Mouse (Mus musculus) C2C12 (cell line): ENCODE data around the gene Il1rapl1. TPM values are rescaled to one million over a fixed set of nuclear protein-coding genes. Genes with fewer than 3 reads are reported as not detected.

Experiments
- H3K27me3 ChIP-seq: one replicate; pipeline ENCODE4 v1.6.1; 2011; ENCODE audit not compliant: control insufficient read depth, insufficient read depth, insufficient read length
- H3K36me3 ChIP-seq: one replicate; pipeline ENCODE4 v1.6.1; 2011; ENCODE audit not compliant: control insufficient read depth, insufficient read depth
- H3K4me3 ChIP-seq: one replicate; pipeline ENCODE4 v1.5.1; 2011; ENCODE audit warnings: mild to moderate bottlenecking, control low read depth; ENCODE audit not compliant: poor library complexity, insufficient read depth, severe bottlenecking
- H3K79me2 ChIP-seq: one replicate; pipeline ENCODE4 v1.6.1; 2011; ENCODE audit not compliant: control insufficient read depth, insufficient read depth
- H3K79me3 ChIP-seq: one replicate; pipeline ENCODE4 v1.6.1; 2011; ENCODE audit warnings: low read depth, control low read depth
- H3ac ChIP-seq: one replicate; pipeline ENCODE3; 2011; ENCODE audit warnings: low read depth; ENCODE audit not compliant: control insufficient read depth, insufficient read length
- CEBPB ChIP-seq: IDR thresholded peaks from one replicate; pipeline ENCODE4 v1.6.1; 2011; ENCODE audit warnings: low read depth, mild to moderate bottlenecking, control low read depth, moderate library complexity
- CTCF ChIP-seq: IDR thresholded peaks from one replicate; pipeline ENCODE4 v1.5.1; 2011; ENCODE audit not compliant: control insufficient read depth, insufficient read depth, insufficient read length
- FOSL1 ChIP-seq: IDR thresholded peaks from one replicate; pipeline ENCODE4 v1.8.0; 2011; ENCODE audit warnings: mild to moderate bottlenecking, low read length; ENCODE audit not compliant: poor library complexity, insufficient read depth, severe bottlenecking
- MAX ChIP-seq: IDR thresholded peaks from one replicate; pipeline ENCODE4 v1.6.1; 2011; ENCODE audit warnings: mild to moderate bottlenecking, control low read depth
- MYOD1 ChIP-seq: IDR thresholded peaks from one replicate; pipeline ENCODE4 v1.6.1; 2011; ENCODE audit warnings: low read depth; ENCODE audit not compliant: control insufficient read depth, insufficient read length
- MYOG ChIP-seq: IDR thresholded peaks from one replicate; pipeline ENCODE4 v1.6.1; 2011; ENCODE audit not compliant: control insufficient read depth, insufficient read length; ENCODE audit errors: extremely low read depth
- USF1 ChIP-seq: IDR thresholded peaks from one replicate; pipeline ENCODE4 v1.6.1; 2011; ENCODE audit warnings: low read depth, mild to moderate bottlenecking, control low read depth, moderate library complexity
- polyA plus RNA-seq: library from polyadenylated mRNA; unstranded; fragments of >200 nt; fragmentation: generic; extraction: Trizol; gene quantifications from one replicate; pipeline ENCODE4 v1.2.1, GENCODE M21; 2012; ENCODE audit warnings: missing spikeins

The Il1rapl1 gene
- polyA plus RNA-seq, 1 experiment, result not detected

- H3K27me3 ChIP-seq, result no peaks in the 10 kb centered on the region
- no peaks in the 10 kb centered on the region for H3K79me3 ChIP-seq
- no peak for TF ChIP-seq CTCF
- no peak for TF ChIP-seq MYOD1
- no peak for TF ChIP-seq MAX
- TF ChIP-seq FOSL1, result no peak
- no peak for TF ChIP-seq USF1
- TF ChIP-seq MYOG, result no peak
- TF ChIP-seq CEBPB, result no peak
- no peak overlapping the region for H3ac ChIP-seq
- no peak overlapping the region for H3K4me3 ChIP-seq
- no peaks in the 10 kb centered on the region for H3K36me3 ChIP-seq
- no peaks in the 10 kb centered on the region for H3K79me2 ChIP-seq
These were observed 1113.1 kb downstream of the Il1rapl1 start for GRCm38 (mm10) chrX:87002296-87002695.

DNA sequence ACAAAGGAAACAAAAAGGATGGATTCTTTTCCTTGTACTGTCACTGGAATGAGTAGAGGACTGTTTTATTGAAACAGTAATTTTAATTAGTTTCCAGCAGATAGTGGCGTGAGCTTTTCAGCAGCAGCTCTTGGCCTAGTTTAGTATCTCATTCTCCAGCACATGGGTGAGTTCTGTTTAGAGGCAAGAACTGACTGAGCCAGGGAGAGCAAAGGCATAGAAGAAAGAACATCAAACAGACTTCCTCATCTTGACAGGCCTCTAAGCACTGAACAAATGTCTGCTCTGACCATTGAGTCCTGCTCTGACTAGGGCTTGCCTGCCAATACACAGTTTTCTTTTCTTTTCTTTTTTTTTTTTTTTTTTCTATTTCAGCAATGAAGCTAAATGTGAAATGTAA lies 1160.3 kb downstream of the Il1rapl1 start:
- Histone ChIP-seq H3K4me3 (no peak overlapping the region), H3K79me3 (no peaks in the 10 kb centered on the region), H3K27me3 (no peaks in the 10 kb centered on the region), H3ac (no peak overlapping the region), H3K36me3 (no peaks in the 10 kb centered on the region), H3K79me2 (no peaks in the 10 kb centered on the region)
- TF ChIP-seq MYOD1, result no peak
- no peak for TF ChIP-seq MYOG
- TF ChIP-seq FOSL1, result no peak
- no peak for TF ChIP-seq CTCF
- no peak for TF ChIP-seq MAX
- TF ChIP-seq USF1, result no peak
- no peak for TF ChIP-seq CEBPB

DNA sequence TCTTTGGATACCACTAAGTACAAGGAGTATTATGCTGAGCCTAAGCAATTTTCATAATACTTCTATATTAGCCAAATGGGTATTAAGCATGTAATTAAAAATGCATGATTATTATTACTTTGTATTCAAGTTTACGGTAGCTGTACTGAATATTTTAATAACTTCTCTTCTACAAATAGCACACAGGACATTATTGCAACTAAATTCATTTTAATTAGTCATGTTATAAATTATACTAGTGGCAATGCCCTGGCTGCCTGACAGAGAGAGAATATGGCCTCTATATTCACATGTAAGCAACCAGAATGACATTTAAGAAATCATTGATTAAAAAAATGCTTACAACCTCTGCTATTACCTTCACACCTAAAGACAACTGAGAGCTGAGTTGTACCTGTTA lies 1160.8 kb downstream of the Il1rapl1 start:
- Histone ChIP-seq H3ac (no peak overlapping the region), H3K27me3 (no peaks in the 10 kb centered on the region), H3K36me3 (no peaks in the 10 kb centered on the region), H3K79me3 (no peaks in the 10 kb centered on the region), H3K4me3 (no peak overlapping the region), H3K79me2 (no peaks in the 10 kb centered on the region)
- no peak for TF ChIP-seq MYOG
- TF ChIP-seq MYOD1, result no peak
- no peak for TF ChIP-seq CTCF
- no peak for TF ChIP-seq USF1
- no peak for TF ChIP-seq FOSL1
- TF ChIP-seq MAX, result no peak
- TF ChIP-seq CEBPB, result no peak

DNA sequence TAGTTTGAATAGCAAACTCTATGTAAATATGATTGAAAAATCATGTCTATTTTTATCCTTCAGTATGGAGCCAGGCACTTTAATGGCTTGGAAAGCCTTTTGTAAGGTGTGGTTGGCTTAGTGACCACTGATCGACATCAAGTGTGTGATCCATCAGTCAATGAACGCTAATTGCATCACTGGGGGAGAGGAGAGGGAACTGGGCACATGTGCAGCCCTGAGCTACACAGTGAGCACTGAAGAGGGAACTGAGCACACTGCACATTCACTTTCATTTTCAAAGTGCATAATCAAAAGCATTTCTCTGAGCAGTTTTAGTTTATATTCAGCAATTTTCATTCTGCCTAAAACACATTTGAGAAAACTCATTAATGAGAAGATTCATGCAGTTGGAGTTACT lies 1164.5 kb downstream of the Il1rapl1 start:
- Histone ChIP-seq H3ac (no peak overlapping the region), H3K79me3 (no peaks in the 10 kb centered on the region), H3K27me3 (no peaks in the 10 kb centered on the region), H3K36me3 (no peaks in the 10 kb centered on the region), H3K4me3 (no peak overlapping the region), H3K79me2 (no peaks in the 10 kb centered on the region)
- TF ChIP-seq USF1 (no peak), FOSL1 (no peak), CEBPB (no peak), MYOG (no peak), CTCF (no peak), MYOD1 (no peak), MAX (no peak)

- TF ChIP-seq CTCF (no peak), MAX (no peak), FOSL1 (no peak), USF1 (no peak), MYOD1 (no peak), MYOG (no peak), CEBPB (no peak)
- Histone ChIP-seq H3ac (no peak overlapping the region), H3K79me3 (no peaks in the 10 kb centered on the region), H3K36me3 (no peaks in the 10 kb centered on the region), H3K4me3 (no peak overlapping the region), H3K79me2 (no peaks in the 10 kb centered on the region), H3K27me3 (no peaks in the 10 kb centered on the region)
These were observed 1166.3 kb downstream of the Il1rapl1 start for GRCm38 (mm10) chrX:86949112-86949511.

DNA sequence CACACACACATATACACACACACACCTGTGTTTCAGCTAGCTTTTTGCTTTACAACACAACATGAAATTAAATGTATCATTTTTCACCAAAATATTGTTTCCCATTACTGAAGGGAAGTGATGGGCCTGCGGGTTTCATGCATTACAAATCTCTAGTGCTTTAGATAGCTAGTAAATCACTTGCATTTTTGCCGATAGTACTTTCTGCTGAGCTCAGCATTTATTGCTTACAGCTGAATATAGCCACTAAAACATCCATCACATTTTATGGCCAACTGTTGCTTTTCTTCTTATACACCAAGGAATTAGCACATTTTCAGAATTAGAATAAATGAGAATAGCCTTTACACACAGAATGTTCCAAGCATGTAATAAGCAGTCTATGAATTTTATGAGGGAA lies 1260.6 kb downstream of the Il1rapl1 start:
- H3K79me3 ChIP-seq, result no peaks in the 10 kb centered on the region
- H3K79me2 ChIP-seq, result no peaks in the 10 kb centered on the region
- H3K4me3 ChIP-seq, result no peak overlapping the region
- no peaks in the 10 kb centered on the region for H3K27me3 ChIP-seq
- no peaks in the 10 kb centered on the region for H3K36me3 ChIP-seq
- no peak for TF ChIP-seq MYOG
- TF ChIP-seq CTCF, result no peak
- no peak for TF ChIP-seq CEBPB
- no peak for TF ChIP-seq MAX
- no peak for TF ChIP-seq USF1
- TF ChIP-seq FOSL1, result no peak
- TF ChIP-seq MYOD1, result no peak
- no peak overlapping the region for H3ac ChIP-seq
